Comparison of ENCODE assay signal across 9 mouse cellular contexts in genomic region chr5:111257127-111257526, GRCm38 (mm10).
A peak's percentile ranks its signal among the peaks of the same experiment; 100 is the strongest.
DNase-seq lines count a peak whose midpoint lies in the region; ATAC-seq and TF ChIP-seq lines count a peak whose summit lies in the region.
"Had no signal": no experiment of that assay in that cellular context is flagged by ENCODE, and none has a peak within 500 bp of the region (broad histone marks: within the 10 kb centered on the region; RNA-seq: fewer than 3 reads in every experiment).

No protein-coding gene starts in this region.

- intact Hi-C loops in gastrocnemius, postnatal 14 days (cut with DNase I; ENCODE audit: low total_unique reads) = loop anchor here (5.0 to 10.0 kb wide), 2 partner anchors 35 to 52 kb away; no protein-coding TSS in a partner anchor

- peak; percentile 57 to 81 for DNase-seq in heart, adult 18-20 months
- peak; percentile 49 for DNase-seq in ES-E14 (ENCODE audit: low read depth, low spot score)
- DNase-seq in cerebellum, postnatal 14 days = peak; percentile 87 to 91
- peak; percentile 79 for DNase-seq in gastrocnemius, postnatal 14 days
- DNase-seq in left cerebral cortex, adult 18-20 months (ENCODE audit: low spot score in 2 of 2) = peak; percentile 72 to 76
- peak; percentile 90 for DNase-seq in midbrain, embryonic 14.5 days
- peak; percentile 50 for DNase-seq in thymus, postnatal 14 days

- no peak overlapping the region for H3K4me2 ChIP-seq in heart, embryonic 12.5 days
- H3K4me2 ChIP-seq in midbrain, embryonic 14.5 days (ENCODE audit: low read length) = peak overlapping the region; percentile 46; the same call in 1 of the 2 replicates

- WGBS in heart, embryonic 12.5 days = 13% methylated on average over 2 of the region's 2 CpGs
- 3% methylated on average over 2 of the region's 2 CpGs for WGBS in midbrain, embryonic 14.5 days

- H3K27me3 ChIP-seq in heart, embryonic 12.5 days (replicated peaks) = peaks cover 22% of the 10 kb centered on the region
- H3K27me3 ChIP-seq in midbrain, embryonic 14.5 days (ENCODE audit: control insufficient read depth, insufficient read depth, low read length) = no peaks in the 10 kb centered on the region
- H3K27me3 ChIP-seq: limb, embryonic 12.5 days had no signal

- peaks cover 20% of the 10 kb centered on the region for H3K4me1 ChIP-seq in heart, embryonic 12.5 days (replicated peaks)
- no peaks in the 10 kb centered on the region; a peak in 1 of 4 replicates for H3K4me1 ChIP-seq in ES-E14 (ENCODE audit: control insufficient read depth in 2 of 2, insufficient read depth in 2 of 2, low read length in 2 of 2, poor library complexity in 1 of 2)
- peaks cover 35% of the 10 kb centered on the region for H3K4me1 ChIP-seq in midbrain, embryonic 14.5 days (ENCODE audit: control insufficient read depth, insufficient read depth, low read length)

- no peak for ATAC-seq in heart, embryonic 12.5 days (ENCODE audit: insufficient number of reproducible peaks, low FRiP score)
- peak; percentile 40; the same call in 1 of the 2 replicates for ATAC-seq in midbrain, embryonic 14.5 days (ENCODE audit: low FRiP score, low TSS enrichment)

- in situ Hi-C loops in ES-E14 (cut with MboI; ENCODE audit: low sequenced_read_pairs in 2 of 2, unreplicated experiment in 2 of 2) = no loop called here

- no peaks in the 10 kb centered on the region for H3K9me3 ChIP-seq in heart, embryonic 12.5 days (replicated peaks)
- no peaks in the 10 kb centered on the region for H3K9me3 ChIP-seq in ES-E14 (ENCODE audit: control insufficient read depth, insufficient read depth, low read depth, low read length)
- no peaks in the 10 kb centered on the region for H3K9me3 ChIP-seq in midbrain, embryonic 14.5 days (ENCODE audit: control insufficient read depth, low read length)
- H3K9me3 ChIP-seq: limb, embryonic 12.5 days had no signal

- H3K36me3 ChIP-seq in heart, embryonic 12.5 days = no peaks in the 10 kb centered on the region
- H3K36me3 ChIP-seq in ES-E14 (ENCODE audit: control insufficient read depth, insufficient read depth, low read length, poor library complexity, severe bottlenecking) = no peaks in the 10 kb centered on the region
- H3K36me3 ChIP-seq in midbrain, embryonic 14.5 days (ENCODE audit: control insufficient read depth, insufficient read depth, low read length) = no peaks in the 10 kb centered on the region
- H3K36me3 ChIP-seq: limb, embryonic 12.5 days had no signal

- no peak overlapping the region for H3K27ac ChIP-seq in heart, embryonic 12.5 days (ENCODE audit: poor library complexity, severe bottlenecking)
- H3K27ac ChIP-seq in ES-E14 (ENCODE audit: insufficient read depth, low read depth, low read length, poor library complexity, severe bottlenecking) = no peak overlapping the region
- H3K27ac ChIP-seq in midbrain, embryonic 14.5 days (replicated peaks; ENCODE audit: low read depth, low read length) = peak overlapping the region; percentile 91

- H3K4me3 ChIP-seq in heart, embryonic 12.5 days = no peak overlapping the region
- H3K4me3 ChIP-seq in ES-E14 (ENCODE audit: insufficient read depth in 1 of 2, low read depth in 1 of 2, low read length in 2 of 2, poor library complexity in 1 of 2, severe bottlenecking in 1 of 2) = no peak overlapping the region
- H3K4me3 ChIP-seq in midbrain, embryonic 14.5 days (replicated peaks; ENCODE audit: low read depth, low read length) = no peak overlapping the region
- H3K4me3 ChIP-seq: limb, embryonic 12.5 days had no signal

- no peak overlapping the region for H3K9ac ChIP-seq in heart, embryonic 12.5 days
- no peak overlapping the region for H3K9ac ChIP-seq in ES-E14 (ENCODE audit: insufficient read depth, low read depth, low read length, poor library complexity, severe bottlenecking)
- H3K9ac ChIP-seq in midbrain, embryonic 14.5 days (replicated peaks; ENCODE audit: low read length) = no peak overlapping the region; the same call in 1 of the 2 replicates
- H3K9ac ChIP-seq: limb, embryonic 12.5 days had no signal

TF ChIP-seq in ES-E14, 5 proteins besides CTCF, POLR2A, EP300 and RAD21:
- TF ChIP-seq CHD2 (IDR thresholded peaks at IDR 0.05; ENCODE audit: low read depth, low read length) (no peak), MAFK (IDR thresholded peaks at IDR 0.05; ENCODE audit: insufficient read depth, low read depth, low read length) (no peak), ZNF384 (IDR thresholded peaks at IDR 0.05; ENCODE audit: low read depth, low read length) (no peak), HCFC1 (IDR thresholded peaks at IDR 0.05; ENCODE audit: borderline replicate concordance, insufficient read depth, low read length) (no peak), ZC3H11A (IDR thresholded peaks at IDR 0.05; ENCODE audit: borderline replicate concordance, low read depth, low read length) (peak; percentile 64)
